Mouse (Mus musculus) adrenal gland, adult 2 months (tissue): ENCODE measurements around the gene Scfd1. TPM values are rescaled to one million over a fixed set of nuclear protein-coding genes. Genes with fewer than 3 reads are reported as not detected.

Experiments
- polyA plus RNA-seq: library from polyadenylated mRNA; depleted of rRNA; stranded (reverse); fragments of >200 nt; gene quantifications from 2 replicates; pipeline ENCODE4 v1.2.3, GENCODE M21; 2012; rRNA removed
- total RNA-seq, 2 experiments: library from RNA; stranded (reverse); gene quantifications; 2 replicates each; pipeline ENCODE4 v1.2.3; 2021

Scfd1 gene
- total and polyA plus RNA-seq, 3 experiments = 2.6 to 69.9 (median 65.3) TPM

Other genes starting within 250 kb of the Scfd1 start
- 10 to 100 TPM in 1 of 2 experiments, 1 to 10 TPM in 1; 6.3 to 11.4 TPM for gene G2e3, start 29.4 kb upstream of the Scfd1 start, total RNA-seq
- gene G2e3, start 29.4 kb upstream of the Scfd1 start, polyA plus RNA-seq = 0.25 and 0.38 TPM in 2 replicates
- gene Coch, start 215.8 kb downstream of the Scfd1 start, total RNA-seq = under 1 TPM; 0.21 to 0.81 TPM
- 0.95 and 1.0 TPM in 2 replicates for gene Coch, start 215.8 kb downstream of the Scfd1 start, polyA plus RNA-seq